Mouse (Mus musculus) G1E (cell line): ENCODE data around the gene Gzmm.

Experiments
- CTCF ChIP-seq: IDR thresholded peaks from 2 replicates; pipeline ENCODE4 v1.5.1; 2012; ENCODE audit warnings: low read depth, low read length, inconsistent platforms, mixed read lengths
- TAL1 ChIP-seq: conservative IDR thresholded peaks from 2 replicates; pipeline ENCODE4 v1.6.1; 2012; ENCODE audit warnings: low read depth, low read length, inconsistent platforms, mixed read lengths

GRCm38 (mm10) chr10:79658829-79659228 is 30.0 kb upstream of the Gzmm start:
- TF ChIP-seq CTCF (0 out of 2 replicates have a peak, but pooled peaks have one; percentile 23), TAL1 (no peak)
